Mouse (Mus musculus) fibroblast of lung, adult 2 months (primary cell): ENCODE results near the gene Cldn9.

Source experiments
- DNase-seq: peaks from one replicate; pipeline ENCODE4 v3.0.0-alpha.2; 2011; ENCODE audit warnings: low read depth

The Cldn9 gene

DNA sequence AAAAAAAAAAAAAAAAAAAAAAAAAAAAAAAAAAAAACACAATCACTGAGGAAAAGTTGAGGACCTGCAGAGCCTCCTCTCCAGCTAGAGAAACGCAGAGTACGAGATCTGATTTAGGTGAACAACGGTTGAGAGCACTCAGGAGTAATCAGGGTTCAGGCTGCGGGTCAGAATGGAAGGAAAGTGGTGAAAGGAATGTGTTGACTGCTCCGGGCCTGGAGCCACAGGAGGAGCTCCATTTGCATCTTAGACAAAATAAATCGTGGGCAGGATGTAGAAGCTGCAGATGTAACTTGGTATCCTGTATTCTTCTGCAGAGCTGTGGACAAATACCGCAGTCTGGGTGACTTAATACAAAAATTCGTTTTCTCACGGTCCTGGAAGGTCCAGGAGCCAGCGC, 37.9 kb downstream of the Cldn9 start:
- no peak for DNase-seq

GRCm38 (mm10) chr17:23644613-23645495, 39.0 kb downstream of the Cldn9 start, which contains the start of gene Mmp25:
Gene Mmp25 (minus strand): TSS chr17:23645277.
- no peak for DNase-seq
